Mouse (Mus musculus) olfactory bulb, adult 2 months (tissue): ENCODE data around the gene Inpp5k.

Experiments used
- CTCF ChIP-seq: fragments of 200-500 bp; IDR thresholded peaks from 2 replicates; pipeline ENCODE4 v1.5.1; 2012; ENCODE audit warnings: low read depth, mild to moderate bottlenecking, low read length, moderate library complexity; ENCODE audit not compliant: insufficient read depth
- POLR2A ChIP-seq: fragments of 200-500 bp; IDR thresholded peaks from 2 replicates; pipeline ENCODE4 v1.6.1; 2012; ENCODE audit warnings: mild to moderate bottlenecking, low read depth, low read length, moderate library complexity; ENCODE audit not compliant: insufficient read depth

DNA sequence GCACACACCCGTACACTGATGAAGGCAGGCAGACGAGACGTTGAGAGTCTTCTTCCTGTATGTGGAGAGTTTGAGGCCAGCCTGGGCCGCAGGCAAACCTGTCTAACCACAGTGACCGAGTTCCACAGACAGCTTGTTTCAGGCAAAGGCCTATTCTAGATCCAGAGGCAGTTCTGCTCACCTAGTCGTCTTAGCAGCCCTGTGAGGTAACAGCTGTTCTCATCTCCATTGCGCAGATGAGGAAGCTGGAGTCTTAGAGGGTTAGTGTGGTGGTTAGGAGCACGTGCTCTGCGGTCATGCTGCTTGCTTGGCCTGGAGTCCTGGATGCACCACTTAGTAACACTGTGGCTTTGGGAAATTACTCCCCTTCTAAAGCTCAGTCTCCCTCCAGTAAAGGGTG is 13.9 kb downstream of the Inpp5k start:
- TF ChIP-seq CTCF: no peak
- TF ChIP-seq POLR2A: no peak
